Mouse (Mus musculus) gastrocnemius, postnatal 14 days (tissue): ENCODE measurements around the gene Hhipl1. TPM values are rescaled to one million over a fixed set of nuclear protein-coding genes. Genes with fewer than 3 reads are reported as not detected.
A peak's percentile ranks its signal among the peaks of the same experiment; 100 is the strongest.

Experiments used
- DNase-seq: peaks from one replicate; pipeline ENCODE4 v3.0.0; 2021; ENCODE audit warnings: mixed read lengths
- intact Hi-C: fragments of 180-260 bp; cut with DNase I; formaldehyde crosslinking; loops from one replicate; pipeline ENCODE4 v1.15.1; 2025; ENCODE audit warnings: low total_unique reads
- long read RNA-seq, 2 experiments: library from polyadenylated mRNA; stranded (forward); transcript quantifications; one replicate each; pipeline ENCODE4 v2.0.0; 2021
- total RNA-seq, 2 experiments: library from RNA; stranded (reverse); gene quantifications; 2 replicates each; pipeline ENCODE4 v1.2.3; 2021

The Hhipl1 gene
- 1 to 10 TPM in 1 of 2 experiments, under 1 TPM in 1; 0.55 to 1.2 TPM for total RNA-seq
- long read RNA-seq, experiment 1, partial matches to known transcripts, result 0 of 1 reads
- long read RNA-seq, experiment 1, other reads (novel, unspliced or antisense), result 1 of 1 reads
- long read RNA-seq, experiment 2, result 0 reads

- no peak for DNase-seq
- intact Hi-C loops, result no loop called here
Observed at GRCm38 (mm10) chr12:108305812-108306794, at the start of gene Hhipl1. TSS of gene Hhipl1 (plus strand) at chr12:108306270.

DNA sequence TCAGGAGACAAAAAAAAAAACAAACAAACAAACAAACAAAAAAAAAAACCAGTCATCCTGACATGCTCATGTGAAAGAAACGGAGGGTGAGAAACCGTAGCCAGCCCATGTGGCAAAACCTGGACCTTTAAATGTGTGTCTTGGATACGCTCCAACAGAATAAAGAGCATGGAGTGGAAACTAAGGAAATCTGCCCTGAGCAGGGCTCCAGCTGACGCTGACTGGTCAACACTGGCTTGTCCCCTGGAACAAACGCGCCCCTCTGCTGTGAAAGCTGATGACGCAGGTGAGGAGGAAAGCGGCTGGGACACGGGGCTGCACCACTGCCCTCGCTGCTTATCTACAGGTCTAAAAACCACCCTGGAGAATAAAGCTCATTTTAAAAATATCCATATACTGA, 49.3 kb upstream of the Hhipl1 start:
- intact Hi-C loops, result no loop called here
- no peak for DNase-seq

DNA sequence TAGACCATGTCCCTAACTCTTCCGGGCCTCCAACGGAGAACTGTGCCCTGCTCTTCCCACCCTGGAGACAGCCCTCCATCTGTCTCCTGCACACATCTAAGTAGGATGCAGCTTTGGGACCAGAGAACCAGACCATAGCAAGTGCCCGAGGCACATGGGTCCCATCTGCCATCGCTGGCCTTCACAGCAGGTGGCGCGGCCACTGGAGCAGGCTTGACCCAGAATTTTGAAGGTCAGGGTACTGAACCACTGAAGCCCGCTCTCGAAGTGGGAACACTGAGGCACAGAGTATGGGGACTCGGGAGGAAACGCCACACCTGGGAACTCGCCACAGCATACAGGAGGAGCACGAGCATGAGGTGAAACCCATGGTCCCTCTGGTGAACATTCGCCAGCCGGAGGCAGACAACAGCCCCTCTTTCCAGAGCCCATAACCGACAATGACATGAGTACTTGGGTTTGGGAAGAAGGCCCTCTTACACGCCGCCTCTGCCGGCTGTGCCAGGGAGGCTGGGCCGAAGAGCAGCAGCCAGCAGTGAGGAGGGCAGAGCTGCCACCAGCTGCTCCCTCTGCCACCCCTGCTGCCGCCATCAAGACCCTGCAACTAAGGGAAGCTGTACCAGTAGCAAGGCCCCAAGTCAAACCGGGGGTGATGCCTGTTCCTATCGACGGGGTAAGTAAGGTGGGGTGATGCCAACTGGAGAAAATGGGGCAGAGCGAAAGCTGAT, 46.6 kb upstream of the Hhipl1 start:
- intact Hi-C loops, result no loop called here
- no peak for DNase-seq

DNA sequence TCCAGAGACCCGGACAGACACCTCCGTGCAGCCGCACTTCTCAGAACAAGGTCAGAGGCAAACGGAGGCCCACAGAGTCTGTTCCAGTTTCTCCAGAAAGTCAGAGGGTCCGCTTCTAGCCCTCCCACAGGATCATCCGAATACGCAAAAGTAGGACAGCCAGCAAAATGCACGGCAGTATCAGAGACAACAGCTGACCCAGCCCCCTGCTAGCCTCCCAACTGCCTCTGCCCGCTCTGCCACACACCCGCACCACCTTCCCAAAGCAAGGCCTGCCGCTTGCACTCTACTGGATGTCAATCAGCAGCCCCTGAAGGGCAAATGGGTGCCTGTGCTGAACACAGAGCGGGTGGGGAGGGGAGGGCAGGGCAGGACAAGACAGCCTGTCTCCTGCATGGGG, 45.1 kb upstream of the Hhipl1 start:
- intact Hi-C loops, result no loop called here
- DNase-seq, result no peak

DNA sequence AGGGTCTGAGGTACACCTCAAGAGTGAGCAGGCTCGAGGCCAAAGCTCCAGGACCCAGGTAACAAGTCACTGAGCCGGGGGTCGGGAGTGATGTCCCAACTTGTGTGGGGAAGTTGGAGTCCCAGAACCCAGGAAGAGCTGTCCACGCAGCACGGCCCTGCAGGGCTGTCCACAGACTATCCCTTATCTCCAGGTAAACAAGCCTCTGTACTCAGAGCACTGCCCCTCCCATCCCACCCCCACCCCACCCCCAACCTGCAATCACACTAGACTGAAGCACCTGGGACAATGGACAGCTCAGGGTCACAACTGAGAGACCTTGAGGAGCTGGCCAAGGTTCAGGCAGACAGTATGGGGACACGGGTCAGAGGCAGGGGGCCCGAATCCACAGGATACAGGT, 41.2 kb upstream of the Hhipl1 start:
- intact Hi-C loops, result no loop called here

DNA sequence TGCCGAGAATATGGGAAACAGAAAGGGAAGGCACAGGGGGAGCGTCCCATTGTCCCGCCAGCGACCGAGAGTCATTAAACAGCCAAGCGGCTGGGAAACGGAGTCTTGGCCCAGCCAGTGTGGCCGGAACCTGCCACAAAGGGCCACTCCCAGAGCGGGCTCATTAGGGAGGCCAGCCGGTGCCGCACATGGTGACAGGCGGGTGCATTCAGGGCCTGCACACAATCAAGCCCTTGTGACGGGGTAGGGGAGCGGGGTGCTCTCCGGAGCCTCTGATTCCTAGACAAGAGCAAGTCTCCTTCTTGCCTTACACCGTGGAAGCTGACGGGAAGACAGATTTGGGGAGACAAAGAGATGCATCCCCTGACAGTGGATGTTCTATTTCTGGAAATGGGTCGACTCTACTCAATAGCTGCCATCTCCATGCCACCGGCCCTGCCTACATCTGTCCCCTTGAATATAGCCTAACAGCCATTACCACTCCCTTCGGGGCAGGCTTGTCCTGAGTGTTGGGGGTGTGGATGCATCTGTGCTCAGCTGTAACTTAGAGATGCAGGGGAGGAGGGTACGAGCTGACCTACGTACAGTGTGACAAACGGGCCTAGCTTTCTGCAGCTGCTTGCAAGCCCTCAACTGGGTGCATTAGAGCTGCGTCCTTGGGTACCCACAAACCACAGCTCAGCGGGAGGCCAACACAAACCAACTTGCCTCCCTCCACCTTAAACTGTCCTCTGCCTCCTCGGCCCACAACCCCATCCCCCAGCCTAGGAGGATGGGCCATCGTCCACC, 40.0 kb upstream of the Hhipl1 start:
- DNase-seq, result peak; percentile 34
- intact Hi-C loops, result no loop called here

More for the DNA sequence above, 41.2 kb upstream of the Hhipl1 start:
- no peak for DNase-seq

GRCm38 (mm10) chr12:108267653-108268052, 38.4 kb upstream of the Hhipl1 start:
- intact Hi-C loops, result no loop called here
- DNase-seq, result no peak

- DNase-seq, result no peak
- intact Hi-C loops, result no loop called here
Observed at GRCm38 (mm10) chr12:108268970-108269369, 37.1 kb upstream of the Hhipl1 start.

GRCm38 (mm10) chr12:108269699-108270098, 36.4 kb upstream of the Hhipl1 start:
- intact Hi-C loops, result no loop called here
- no peak for DNase-seq

DNA sequence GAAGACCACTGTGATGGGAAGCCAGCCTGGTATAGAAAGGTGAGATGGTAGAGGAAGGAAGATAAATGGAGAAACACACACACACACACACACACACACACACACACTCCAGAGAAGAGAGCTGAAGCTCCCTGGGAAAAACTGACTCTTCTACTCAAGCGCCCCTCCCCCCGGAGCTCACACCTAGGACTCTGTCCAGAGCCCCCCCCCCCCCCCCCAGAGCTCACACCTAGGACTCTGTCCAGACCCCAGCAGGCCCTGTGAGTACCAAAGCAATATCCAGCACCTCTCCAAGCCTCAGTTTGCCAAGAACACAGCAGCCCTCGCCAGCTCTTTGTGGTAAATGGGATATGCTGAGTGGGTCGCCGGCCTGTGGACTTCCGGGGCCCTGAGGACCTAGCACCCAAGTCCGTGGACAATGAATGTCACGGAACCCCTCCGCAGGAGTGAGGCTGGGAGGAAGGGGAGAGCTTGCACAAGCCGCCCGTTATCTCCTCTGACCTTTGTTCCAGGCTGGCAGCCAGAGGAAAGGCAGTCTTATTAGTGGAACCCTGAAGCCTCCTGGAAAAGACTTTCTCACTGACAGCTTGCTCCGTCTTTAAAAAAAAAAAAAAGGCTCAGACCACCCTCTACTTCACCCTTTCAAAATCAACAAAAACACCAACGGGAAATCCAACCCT, 35.7 kb upstream of the Hhipl1 start:
- no peak for DNase-seq
- intact Hi-C loops, result no loop called here

GRCm38 (mm10) chr12:108271351-108272142, 34.5 kb upstream of the Hhipl1 start:
- intact Hi-C loops, result no loop called here
- DNase-seq, result no peak

DNA sequence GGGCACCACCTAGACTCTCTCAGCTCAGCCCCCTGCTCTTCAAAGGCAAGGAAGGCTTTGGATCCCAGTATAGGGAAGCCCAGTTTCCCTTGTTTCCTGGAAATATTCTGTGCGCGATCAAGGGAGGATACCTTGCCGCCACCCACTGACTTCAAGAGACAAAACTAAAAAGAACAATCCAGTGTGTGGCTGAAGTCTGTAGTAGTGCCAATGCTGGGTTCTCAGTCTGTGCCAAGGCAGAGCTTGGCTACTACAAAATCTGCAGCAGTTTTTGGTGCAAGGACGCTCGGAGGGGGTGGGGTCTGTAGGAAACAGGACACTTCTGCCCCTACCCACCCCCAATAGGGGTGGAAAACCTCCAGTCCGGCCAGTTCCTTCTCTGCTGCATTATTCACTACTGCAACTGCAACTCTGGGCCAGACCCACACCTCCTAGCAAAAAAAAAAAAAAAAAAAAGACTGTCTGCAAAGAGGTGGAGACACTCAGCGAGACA, 33.9 kb upstream of the Hhipl1 start:
- DNase-seq, result no peak
- intact Hi-C loops, result no loop called here

- no peak for DNase-seq
- intact Hi-C loops, result loop anchor here (2.0 kb wide), 1 partner anchor 57 kb away; no protein-coding TSS in a partner anchor
Observed at GRCm38 (mm10) chr12:108273466-108274312, 32.4 kb upstream of the Hhipl1 start.

- no peak for DNase-seq
- intact Hi-C loops, result loop anchor here (2.0 kb wide), 1 partner anchor 57 kb away; no protein-coding TSS in a partner anchor
Observed at GRCm38 (mm10) chr12:108274313-108274595, 31.8 kb upstream of the Hhipl1 start.

GRCm38 (mm10) chr12:108274661-108275507, 31.2 kb upstream of the Hhipl1 start, which contains the start of gene Ccdc85c:
TSS of gene Ccdc85c (minus strand) at chr12:108275425.
- DNase-seq, result peak; percentile 42
- intact Hi-C loops, result loop anchor here (2.0 kb wide), 1 partner anchor 56 kb away; no protein-coding TSS in a partner anchor

DNA sequence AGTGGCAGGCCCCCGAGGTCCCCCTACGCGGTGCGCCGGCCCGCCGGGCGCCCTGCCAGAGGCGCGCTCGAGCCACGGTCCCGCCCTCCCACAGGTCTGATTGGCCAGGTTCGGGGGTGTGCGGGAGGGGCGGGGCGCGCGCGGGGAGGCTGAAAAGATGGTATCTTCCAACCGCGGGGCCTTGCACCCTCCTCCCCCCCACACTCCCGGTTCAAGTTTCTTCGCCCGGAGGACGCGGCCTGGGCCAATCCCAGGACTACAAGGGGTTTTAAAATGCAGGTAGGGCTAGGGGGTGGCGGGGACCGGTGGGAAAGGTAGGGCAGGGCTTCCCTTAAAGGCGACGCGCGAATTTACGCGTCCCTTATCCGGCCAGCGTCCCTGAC, 30.6 kb upstream of the Hhipl1 start:
- peak; percentile 97 for DNase-seq
- intact Hi-C loops, result loop anchor here (2.0 kb wide), 1 partner anchor 55 kb away; no protein-coding TSS in a partner anchor
